Mouse (Mus musculus) cerebellum, adult (tissue): ENCODE measurements at regions not wholly inside any gene's neighbourhood (a gene's known extent, or its start where the extent isn't known, plus 50 kb on each side); places are given as distances from the start of the nearest gene placed in this dataset.
"Not testable (repeated sequence)": the region's sequence is repeated elsewhere in the genome, so short reads cannot be mapped to it uniquely, and the experiment has no call there.

Experiments
- ATAC-seq: cut with Nextera tagmentation; 2 replicates; pipeline ENCODE4 v1.9.2; 2017; ENCODE audit warnings: mild to moderate bottlenecking, moderate library complexity, mixed read lengths; ENCODE audit not compliant: insufficient number of reproducible peaks, low FRiP score, low TSS enrichment

DNA sequence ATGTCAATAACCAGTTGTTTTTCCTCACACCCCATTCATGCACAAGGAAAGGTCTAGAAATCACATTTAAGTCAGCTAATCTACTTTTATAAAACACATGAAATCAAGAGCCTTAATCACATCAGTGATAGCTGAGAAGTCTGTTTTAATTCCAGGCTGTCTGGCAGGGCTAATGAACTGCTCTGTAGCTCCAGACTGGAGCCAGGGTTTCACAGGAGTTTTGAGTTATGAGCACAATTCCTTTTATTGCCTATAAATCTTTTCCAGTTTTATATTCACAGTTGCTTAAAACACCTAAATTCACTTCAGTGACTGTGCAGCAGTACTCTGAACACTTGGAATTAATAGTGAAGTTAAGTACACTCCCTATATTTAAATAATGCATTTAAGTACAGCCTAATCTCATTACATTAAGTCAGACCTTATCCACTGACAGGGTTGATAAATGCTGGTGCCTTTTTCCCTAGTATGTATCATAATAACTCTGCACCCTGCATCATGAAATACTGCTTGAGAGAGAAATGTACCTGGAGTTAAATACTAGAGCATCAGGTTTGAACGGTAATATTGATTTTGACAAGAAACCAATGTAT, 198.6 kb upstream of the Gria4 start:
- ATAC-seq, result no peak

DNA sequence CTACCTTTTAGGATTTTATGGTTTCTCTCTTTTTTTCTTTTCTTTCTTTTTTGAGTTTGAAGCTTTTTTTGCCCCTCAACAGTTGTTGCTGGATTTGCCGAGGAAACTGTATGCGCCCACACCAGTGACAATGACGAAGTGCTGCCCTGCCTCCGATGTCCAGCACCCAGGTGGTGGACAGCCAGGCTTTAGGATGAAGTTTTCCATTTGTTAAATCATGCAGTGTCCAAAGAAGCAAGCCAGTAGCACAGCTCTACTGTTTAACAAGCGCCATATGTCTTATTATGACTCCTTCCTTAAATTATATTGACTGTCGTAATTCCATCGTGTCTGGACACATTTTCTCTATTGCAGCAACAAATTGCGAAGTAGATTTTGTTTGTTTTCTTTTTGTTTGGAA, 183.4 kb upstream of the Gria4 start:
- not testable (repeated sequence) for ATAC-seq

DNA sequence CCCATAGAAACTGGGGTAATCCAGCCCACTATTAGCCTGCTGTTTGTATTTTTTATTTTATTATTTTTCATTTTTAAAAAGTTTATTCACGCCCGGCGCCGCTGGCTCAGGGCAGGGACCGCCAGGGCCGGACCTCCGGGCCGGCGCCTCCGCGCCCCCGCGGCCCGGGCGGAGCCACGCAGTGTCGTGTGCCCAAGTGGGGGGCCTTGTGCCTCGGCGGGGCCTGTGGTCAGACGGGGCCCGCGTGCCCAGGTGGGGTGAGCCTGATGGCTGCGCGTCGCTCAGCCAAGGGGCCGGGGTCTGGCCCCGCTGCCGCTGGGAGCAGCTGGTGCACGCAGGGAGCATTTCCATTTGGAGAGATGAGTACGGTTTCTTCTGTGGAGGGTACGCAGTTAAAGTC, 181.5 kb upstream of the Gria4 start:
- ATAC-seq, result no peak

DNA sequence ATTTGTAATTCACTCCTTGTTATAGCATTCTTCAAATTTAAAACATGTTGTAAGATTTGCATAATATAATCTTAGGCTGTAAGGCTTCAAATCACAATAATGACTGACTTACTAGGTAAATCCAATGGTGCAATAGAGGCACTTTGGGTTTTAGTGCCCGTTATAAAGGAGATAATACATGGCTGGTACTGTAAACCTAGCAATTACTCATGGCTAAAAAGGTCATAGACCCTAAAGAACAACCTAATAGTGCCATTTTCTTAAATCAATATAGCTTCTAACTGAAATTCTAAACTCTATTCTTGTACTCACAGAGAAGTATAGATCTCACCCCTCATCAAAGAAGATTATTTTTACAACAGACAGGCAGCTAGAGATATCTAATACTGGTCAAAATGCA, 179.0 kb upstream of the Gria4 start:
- ATAC-seq, result no peak

DNA sequence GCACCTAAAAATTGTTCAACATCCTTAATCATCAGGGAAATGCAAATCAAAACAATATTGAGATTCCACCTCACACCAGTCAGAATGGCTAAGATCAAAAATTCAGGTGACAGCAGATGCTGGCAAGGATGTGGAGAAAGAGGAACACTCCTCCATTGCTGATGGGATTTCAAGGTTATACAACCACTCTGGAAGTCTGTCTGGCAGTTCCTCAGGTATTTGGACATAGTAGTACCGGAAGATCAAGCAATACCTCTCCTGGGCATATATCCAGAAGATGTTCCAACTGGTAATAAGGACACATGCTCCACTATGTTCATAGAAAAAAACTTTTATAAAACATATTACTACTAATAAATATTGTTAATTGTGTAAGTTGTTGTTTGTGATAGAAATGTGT, 135.8 kb upstream of the Gria4 start:
- not testable (repeated sequence) for ATAC-seq

DNA sequence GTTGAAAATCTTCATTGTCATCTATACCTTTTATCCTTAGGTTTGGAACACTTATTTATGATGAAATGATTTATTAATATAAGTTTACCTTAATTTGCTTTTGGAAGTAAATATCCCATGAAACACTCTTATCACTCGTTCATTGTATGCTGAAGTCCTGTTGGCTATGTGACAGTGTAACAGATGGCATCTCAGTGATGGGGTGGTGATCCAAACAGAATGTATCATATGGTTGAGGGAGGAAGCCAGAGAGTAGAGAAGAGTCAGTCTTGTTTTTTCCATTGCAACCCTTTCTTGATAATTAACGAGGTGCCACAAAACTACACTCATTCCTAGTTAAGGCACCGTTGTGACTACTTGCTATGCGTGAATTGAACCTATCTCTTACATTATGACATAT, 134.3 kb upstream of the Gria4 start:
- ATAC-seq, result peak; percentile 99

DNA sequence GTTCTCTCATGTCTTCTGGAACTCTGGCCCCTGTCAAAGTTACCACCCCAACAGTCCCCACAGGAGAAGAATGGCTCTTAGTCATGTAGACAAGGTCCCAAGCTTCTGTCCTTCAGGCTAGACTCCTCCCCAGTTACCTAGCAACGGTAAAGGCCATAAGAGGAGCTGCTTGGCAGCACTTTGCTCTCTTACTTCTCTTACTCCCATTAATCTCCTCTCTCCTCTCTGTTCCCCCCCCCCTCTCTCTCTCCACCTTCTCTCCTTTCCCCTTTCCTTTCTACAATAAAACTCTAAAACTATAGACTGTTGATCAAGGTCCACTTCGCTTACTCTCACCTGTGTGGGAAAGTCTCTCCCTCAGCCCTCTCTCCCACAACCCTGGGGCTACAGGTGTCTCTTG, 114.5 kb upstream of the Gria4 start:
- ATAC-seq, result no peak

DNA sequence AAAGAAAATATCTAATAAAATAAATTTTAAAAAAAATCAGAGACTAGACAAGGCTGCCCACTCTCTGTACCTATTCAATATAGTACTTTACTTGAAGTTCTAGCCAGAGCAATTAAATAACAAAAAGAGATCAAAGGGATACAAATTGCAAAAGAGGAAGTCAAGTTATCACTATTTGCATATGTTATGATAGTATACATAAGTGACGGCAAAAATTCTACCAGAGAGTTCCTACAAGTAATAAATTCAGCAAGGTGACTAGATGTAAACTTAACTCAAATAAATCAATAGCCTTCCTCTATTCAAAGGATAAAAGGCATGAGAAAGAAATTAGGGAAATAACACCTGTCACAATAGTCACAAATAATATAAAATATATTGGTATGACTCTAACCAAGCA, 89.4 kb upstream of the Gria4 start:
- ATAC-seq, result no peak
